Mouse (Mus musculus) megakaryocyte, embryonic 14.5 days (primary cell): ENCODE data around the gene Arntl. TPM values are rescaled to one million over a fixed set of nuclear protein-coding genes. Genes with fewer than 3 reads are reported as not detected.

ENCODE experiments used
- H3K27me3 ChIP-seq: replicated peaks from 2 replicates; pipeline ENCODE3; 2012; ENCODE audit warnings: inconsistent platforms
- H3K36me3 ChIP-seq: replicated peaks from 2 replicates; pipeline ENCODE3; 2012; ENCODE audit warnings: low read length, inconsistent platforms, mixed read lengths
- H3K4me1 ChIP-seq: 2 replicates; pipeline ENCODE4 v1.6.1; 2012; ENCODE audit warnings: inconsistent platforms
- H3K4me3 ChIP-seq: replicated peaks from 2 replicates; pipeline ENCODE3; 2012; ENCODE audit warnings: moderate library complexity, mild to moderate bottlenecking, inconsistent platforms
- H3K9me3 ChIP-seq: 2 replicates; pipeline ENCODE4 v1.6.1; 2012; ENCODE audit warnings: inconsistent platforms
- FLI1 ChIP-seq: IDR thresholded peaks from 2 replicates; pipeline ENCODE4 v1.6.1; 2012; ENCODE audit warnings: low read length, inconsistent platforms, mixed read lengths
- GATA1 ChIP-seq: IDR thresholded peaks from 3 replicates; pipeline ENCODE4 v1.6.1; 2012; ENCODE audit warnings: mixed read lengths, low read length, inconsistent platforms, borderline replicate concordance
- polyA plus RNA-seq: library from polyadenylated mRNA; stranded (reverse); fragments of >175 nt; gene quantifications from 2 replicates; pipeline ENCODE4 v1.2.3, GENCODE M21; 2012; ENCODE audit warnings: low replicate concordance; ENCODE audit not compliant: insufficient read depth

The Arntl gene
- polyA plus RNA-seq, 1 experiment = 0.13 TPM

- no peaks in the 10 kb centered on the region for H3K4me1 ChIP-seq
- H3K4me3 ChIP-seq = no peak overlapping the region
- TF ChIP-seq GATA1 = no peak
- TF ChIP-seq FLI1 = no peak
- H3K27me3 ChIP-seq = peaks cover 23% of the 10 kb centered on the region
- H3K9me3 ChIP-seq = peaks cover 7% of the 10 kb centered on the region; the same call in 1 of the 2 replicates
- no peaks in the 10 kb centered on the region for H3K36me3 ChIP-seq
Observed at GRCm38 (mm10) chr7:113228498-113228897, 21.2 kb downstream of the Arntl start.

- Histone ChIP-seq H3K4me3 (no peak overlapping the region), H3K36me3 (no peaks in the 10 kb centered on the region), H3K9me3 (peaks cover 5% of the 10 kb centered on the region), H3K4me1 (no peaks in the 10 kb centered on the region), H3K27me3 (peaks cover 13% of the 10 kb centered on the region)
- TF ChIP-seq GATA1 (no peak), FLI1 (no peak)
Observed at GRCm38 (mm10) chr7:113236135-113236534, 28.9 kb downstream of the Arntl start.

GRCm38 (mm10) chr7:113238365-113238764 is 31.1 kb downstream of the Arntl start:
- no peak for TF ChIP-seq GATA1
- TF ChIP-seq FLI1 = no peak
- Histone ChIP-seq H3K4me3 (no peak overlapping the region), H3K36me3 (no peaks in the 10 kb centered on the region), H3K27me3 (peaks cover 14% of the 10 kb centered on the region), H3K4me1 (no peaks in the 10 kb centered on the region), H3K9me3 (peaks cover 5% of the 10 kb centered on the region)

GRCm38 (mm10) chr7:113239448-113240130 is 32.3 kb downstream of the Arntl start:
- H3K4me1 ChIP-seq = no peaks in the 10 kb centered on the region
- H3K9me3 ChIP-seq = peaks cover 5% of the 10 kb centered on the region
- TF ChIP-seq FLI1 = no peak
- no peak overlapping the region for H3K4me3 ChIP-seq
- H3K27me3 ChIP-seq = peaks cover 14% of the 10 kb centered on the region
- H3K36me3 ChIP-seq = no peaks in the 10 kb centered on the region

- peaks cover 17% of the 10 kb centered on the region for H3K27me3 ChIP-seq
- H3K4me1 ChIP-seq = no peaks in the 10 kb centered on the region
- no peaks in the 10 kb centered on the region for H3K36me3 ChIP-seq
- no peak overlapping the region for H3K4me3 ChIP-seq
- H3K9me3 ChIP-seq = peaks cover 5% of the 10 kb centered on the region
- TF ChIP-seq GATA1 = no peak
- TF ChIP-seq FLI1 = no peak
Observed at GRCm38 (mm10) chr7:113240438-113240837, 33.2 kb downstream of the Arntl start.

- Histone ChIP-seq H3K9me3 (peaks cover 5% of the 10 kb centered on the region), H3K27me3 (peaks cover 21% of the 10 kb centered on the region), H3K36me3 (no peaks in the 10 kb centered on the region), H3K4me3 (no peak overlapping the region), H3K4me1 (no peaks in the 10 kb centered on the region)
- no peak for TF ChIP-seq FLI1
- no peak for TF ChIP-seq GATA1
Observed at GRCm38 (mm10) chr7:113241901-113242661, 34.8 kb downstream of the Arntl start.

- Histone ChIP-seq H3K36me3 (no peaks in the 10 kb centered on the region), H3K9me3 (peaks cover 5% of the 10 kb centered on the region), H3K27me3 (peaks cover 21% of the 10 kb centered on the region), H3K4me1 (no peaks in the 10 kb centered on the region), H3K4me3 (no peak overlapping the region)
- no peak for TF ChIP-seq GATA1
- TF ChIP-seq FLI1 = no peak
Observed at GRCm38 (mm10) chr7:113242688-113243087, 35.4 kb downstream of the Arntl start.

GRCm38 (mm10) chr7:113245144-113245543 is 37.9 kb downstream of the Arntl start:
- no peak overlapping the region for H3K4me3 ChIP-seq
- no peaks in the 10 kb centered on the region for H3K36me3 ChIP-seq

GRCm38 (mm10) chr7:113246512-113246911 is 39.2 kb downstream of the Arntl start:
- H3K9me3 ChIP-seq = no peaks in the 10 kb centered on the region
- H3K4me1 ChIP-seq = no peaks in the 10 kb centered on the region
- H3K36me3 ChIP-seq = no peaks in the 10 kb centered on the region
- H3K27me3 ChIP-seq = peaks cover 32% of the 10 kb centered on the region
- no peak for TF ChIP-seq GATA1
- no peak for TF ChIP-seq FLI1
- no peak overlapping the region for H3K4me3 ChIP-seq

More at GRCm38 (mm10) chr7:113245144-113245543, 37.9 kb downstream of the Arntl start:
- H3K27me3 ChIP-seq = peaks cover 32% of the 10 kb centered on the region
- H3K9me3 ChIP-seq = no peaks in the 10 kb centered on the region
- no peak for TF ChIP-seq GATA1
- no peak for TF ChIP-seq FLI1
- no peaks in the 10 kb centered on the region for H3K4me1 ChIP-seq

- H3K9me3 ChIP-seq = no peaks in the 10 kb centered on the region
- H3K4me1 ChIP-seq = no peaks in the 10 kb centered on the region
- H3K27me3 ChIP-seq = peaks cover 37% of the 10 kb centered on the region
- no peaks in the 10 kb centered on the region for H3K36me3 ChIP-seq
- H3K4me3 ChIP-seq = no peak overlapping the region
- TF ChIP-seq FLI1 (no peak), GATA1 (no peak)
Observed at GRCm38 (mm10) chr7:113247167-113247566, 39.9 kb downstream of the Arntl start.
